Mouse (Mus musculus) midbrain, postnatal 0 days (tissue): ENCODE measurements at regions not wholly inside any gene's neighbourhood (a gene's known extent, or its start where the extent isn't known, plus 50 kb on each side); places are given as distances from the start of the nearest gene placed in this dataset.

Experiments used
- ATAC-seq: fragments of 200-750 bp; cut with Nextera tagmentation; 2 replicates; pipeline ENCODE4 v1.8.0; 2017; ENCODE audit warnings: moderate number of reproducible peaks, mild to moderate bottlenecking, moderate TSS enrichment, moderate library complexity; ENCODE audit not compliant: low FRiP score
- DNase-seq: peaks from one replicate; pipeline ENCODE4 v3.0.0-alpha.2; 2015; ENCODE audit warnings: low spot score
- H3K27ac ChIP-seq: fragments of 300-500 bp; sonication (generic); 2 replicates; pipeline ENCODE4 v1.5.1; 2014; ENCODE audit warnings: low read depth, mild to moderate bottlenecking, low read length, mixed read lengths
- H3K27me3 ChIP-seq: fragments of 300-500 bp; sonication (generic); 2 replicates; pipeline ENCODE4 v1.6.1; 2014; ENCODE audit warnings: low read length, control low read depth, mixed read lengths; ENCODE audit not compliant: insufficient read depth
- H3K36me3 ChIP-seq: fragments of 300-500 bp; sonication (generic); 2 replicates; pipeline ENCODE4 v1.6.1; 2014; ENCODE audit warnings: low read length, control low read depth, mixed read lengths; ENCODE audit not compliant: insufficient read depth
- H3K4me1 ChIP-seq: fragments of 300-500 bp; sonication (generic); 2 replicates; pipeline ENCODE4 v1.6.1; 2014; ENCODE audit warnings: mild to moderate bottlenecking, control low read depth, antibody characterized with exemption, low read length, mixed read lengths; ENCODE audit not compliant: insufficient read depth
- H3K4me2 ChIP-seq: fragments of 300-500 bp; sonication (generic); 2 replicates; pipeline ENCODE4 v1.6.1; 2014; ENCODE audit warnings: low read depth, mild to moderate bottlenecking, low read length, mixed read lengths; ENCODE audit not compliant: poor library complexity, severe bottlenecking
- H3K4me3 ChIP-seq: fragments of 300-500 bp; sonication (generic); 2 replicates; pipeline ENCODE4 v1.5.1; 2014; ENCODE audit warnings: low read depth, mild to moderate bottlenecking, low read length, moderate library complexity
- H3K9ac ChIP-seq: fragments of 300-500 bp; sonication (generic); replicated peaks from 2 replicates; pipeline ENCODE4 v1.6.1; 2014; ENCODE audit warnings: mild to moderate bottlenecking, low read length, moderate library complexity, mixed read lengths; ENCODE audit not compliant: poor library complexity, severe bottlenecking
- H3K9me3 ChIP-seq: fragments of 300-500 bp; sonication (generic); 2 replicates; pipeline ENCODE4 v1.6.1; 2016; ENCODE audit warnings: low read length, control low read depth
- CTCF ChIP-seq: IDR thresholded peaks from 2 replicates; pipeline ENCODE4 v1.5.1; 2016; ENCODE audit warnings: antibody characterized with exemption, mild to moderate bottlenecking
- WGBS: fragments of 180-500 bp; shearing (Covaris S2); extraction: QIAGEN DNeasy Blood & Tissue Kit; methylation state at CpG from one replicate; pipeline ENCODE4 v1.1.7; 2014; 5-methylcytosine and 5-hydroxymethylcytosine counted together

DNA sequence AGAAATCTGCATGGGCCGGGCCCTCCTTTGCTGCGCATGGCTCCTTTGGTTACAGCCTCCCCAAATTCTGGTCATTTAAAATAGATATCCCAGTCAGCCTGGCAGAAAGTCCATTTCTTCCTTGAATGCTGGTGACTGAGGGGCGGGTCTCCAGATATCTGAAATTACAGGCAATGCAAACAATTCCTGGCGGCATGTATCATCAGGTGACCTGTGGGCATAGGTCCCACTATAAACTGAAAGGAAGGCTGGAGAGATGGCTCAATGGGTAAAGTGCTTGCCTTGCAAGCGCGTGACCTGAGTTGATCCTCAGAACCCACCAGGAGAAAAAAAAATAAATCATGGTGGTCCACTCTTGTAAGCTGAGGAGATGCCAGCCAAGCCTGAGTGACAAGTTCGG lies 158.3 kb downstream of the Irs2 start:
- H3K27ac ChIP-seq = no peak overlapping the region
- H3K4me1 ChIP-seq = no peaks in the 10 kb centered on the region
- ATAC-seq (no peak), DNase-seq (no peak)
- WGBS = 94% methylated on average over 7 of the region's 7 CpGs
- no peaks in the 10 kb centered on the region for H3K36me3 ChIP-seq
- no peak for TF ChIP-seq CTCF
- H3K4me3 ChIP-seq = no peak overlapping the region
- H3K9ac ChIP-seq = no peak overlapping the region
- H3K9me3 ChIP-seq = no peaks in the 10 kb centered on the region
- H3K27me3 ChIP-seq = no peaks in the 10 kb centered on the region
- no peak overlapping the region for H3K4me2 ChIP-seq

DNA sequence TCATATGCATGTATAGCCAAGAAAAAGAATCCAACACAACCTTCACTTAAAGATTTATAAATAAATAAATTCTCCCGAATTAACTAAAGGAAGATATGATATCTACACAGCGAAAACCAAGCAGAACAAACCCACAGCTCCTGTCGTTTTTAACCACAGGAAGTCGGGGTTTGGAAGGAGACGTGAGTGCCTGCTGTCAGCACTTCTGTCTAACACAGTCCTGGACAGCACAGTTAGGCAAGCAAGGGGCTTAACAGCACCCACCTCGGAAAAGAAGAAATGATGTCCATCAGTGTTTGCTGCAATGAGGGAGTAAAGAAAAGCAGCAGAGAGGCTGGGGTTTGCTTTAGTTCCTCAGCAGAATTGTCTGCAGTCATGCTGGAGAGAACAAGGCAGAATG lies 162.7 kb downstream of the Irs2 start:
- Histone ChIP-seq H3K4me2 (no peak overlapping the region), H3K4me3 (no peak overlapping the region), H3K9me3 (no peaks in the 10 kb centered on the region), H3K4me1 (no peaks in the 10 kb centered on the region), H3K9ac (no peak overlapping the region), H3K27me3 (no peaks in the 10 kb centered on the region), H3K27ac (no peak overlapping the region), H3K36me3 (no peaks in the 10 kb centered on the region)
- 67% methylated on average over 6 of the region's 6 CpGs for WGBS
- ATAC-seq = no peak
- DNase-seq = no peak
- TF ChIP-seq CTCF = no peak

DNA sequence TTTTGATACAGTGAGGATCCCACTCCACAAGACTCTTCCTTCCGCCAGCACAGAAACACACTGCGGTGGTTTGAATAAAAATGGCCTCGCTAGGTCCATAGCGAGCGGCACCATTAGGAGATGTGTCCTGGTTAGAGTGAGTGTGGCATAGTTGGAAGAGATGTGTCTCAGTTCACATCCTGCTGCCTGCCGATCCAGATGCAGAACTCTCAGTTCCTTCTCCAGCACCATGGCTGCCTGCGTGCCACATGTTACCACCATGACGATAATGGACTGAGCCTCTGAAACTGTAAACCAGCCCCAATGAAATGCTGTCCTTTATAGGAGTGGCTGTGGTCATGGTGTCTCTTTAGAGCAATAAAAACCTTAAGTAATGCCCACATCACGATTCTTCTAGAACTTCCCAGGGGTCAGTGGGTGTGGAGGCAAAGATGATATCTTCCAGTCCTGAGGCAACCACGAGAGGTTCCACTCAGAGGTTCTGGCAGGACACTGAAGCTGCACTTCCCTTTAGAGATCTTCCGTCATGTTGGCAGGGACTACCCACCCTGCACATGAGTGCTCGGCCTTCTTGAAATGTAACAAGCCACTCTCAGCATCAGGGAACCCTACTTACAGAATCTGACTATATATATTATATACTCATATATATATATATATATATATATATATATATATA lies 167.3 kb downstream of the Irs2 start:
- WGBS = 93% methylated on average over 12 of the region's 12 CpGs
- Histone ChIP-seq H3K9ac (no peak overlapping the region), H3K27me3 (no peaks in the 10 kb centered on the region), H3K4me3 (no peak overlapping the region), H3K27ac (no peak overlapping the region), H3K36me3 (no peaks in the 10 kb centered on the region), H3K9me3 (no peaks in the 10 kb centered on the region), H3K4me1 (no peaks in the 10 kb centered on the region), H3K4me2 (no peak overlapping the region)
- ATAC-seq = no peak
- no peak for TF ChIP-seq CTCF
- DNase-seq = no peak

DNA sequence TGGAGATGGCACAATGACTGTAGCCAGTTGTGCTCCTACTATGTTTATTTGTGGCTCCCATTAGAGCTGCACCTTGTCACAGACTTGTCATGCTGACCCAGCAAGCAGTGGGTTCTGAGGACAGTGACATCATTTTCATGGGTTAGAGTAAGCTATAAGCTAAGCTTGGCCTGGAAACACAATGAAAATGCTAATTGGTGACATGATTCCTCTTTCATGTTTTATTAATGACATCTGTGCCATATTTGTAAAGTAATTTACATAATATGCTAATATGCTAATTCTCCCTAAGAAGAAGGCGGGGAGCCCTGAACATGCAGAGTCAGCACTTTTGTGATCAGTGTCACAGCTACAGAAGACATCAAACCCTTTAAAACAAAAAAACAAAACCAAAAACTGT lies 168.2 kb downstream of the Irs2 start:
- Histone ChIP-seq H3K9me3 (no peaks in the 10 kb centered on the region), H3K4me2 (no peak overlapping the region), H3K27me3 (no peaks in the 10 kb centered on the region), H3K36me3 (no peaks in the 10 kb centered on the region), H3K4me1 (no peaks in the 10 kb centered on the region), H3K27ac (no peak overlapping the region), H3K4me3 (no peak overlapping the region), H3K9ac (no peak overlapping the region)
- no peak for DNase-seq
- WGBS = 60% methylated on average over 1 of the region's 1 CpGs
- no peak for TF ChIP-seq CTCF
- ATAC-seq = no peak

DNA sequence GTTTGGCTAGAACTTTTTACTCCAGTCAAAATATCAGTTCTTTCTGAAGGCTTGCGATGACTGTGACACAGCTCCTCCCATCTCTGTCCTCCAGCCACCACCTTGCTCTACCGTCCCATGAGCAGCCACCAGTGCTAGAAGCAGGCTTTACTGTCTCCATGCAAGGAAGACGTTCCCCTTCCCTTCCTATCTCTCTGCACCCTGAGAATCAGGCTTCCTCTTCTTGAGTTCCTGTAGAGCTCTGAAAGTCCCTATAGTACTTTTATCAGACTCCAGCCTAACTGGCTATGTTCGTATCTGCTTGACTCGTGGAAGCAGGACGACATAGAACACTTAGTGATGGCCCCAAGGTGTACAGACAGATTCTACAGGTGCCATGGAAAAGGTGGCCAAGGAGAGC lies 173.2 kb downstream of the Irs2 start:
- H3K4me1 ChIP-seq = no peaks in the 10 kb centered on the region
- 92% methylated on average over 6 of the region's 6 CpGs for WGBS
- no peak overlapping the region for H3K4me3 ChIP-seq
- H3K4me2 ChIP-seq = no peak overlapping the region
- H3K36me3 ChIP-seq = no peaks in the 10 kb centered on the region
- H3K27me3 ChIP-seq = no peaks in the 10 kb centered on the region
- H3K9ac ChIP-seq = no peak overlapping the region
- H3K9me3 ChIP-seq = no peaks in the 10 kb centered on the region
- no peak for TF ChIP-seq CTCF
- DNase-seq (no peak), ATAC-seq (no peak)
- H3K27ac ChIP-seq = no peak overlapping the region

DNA sequence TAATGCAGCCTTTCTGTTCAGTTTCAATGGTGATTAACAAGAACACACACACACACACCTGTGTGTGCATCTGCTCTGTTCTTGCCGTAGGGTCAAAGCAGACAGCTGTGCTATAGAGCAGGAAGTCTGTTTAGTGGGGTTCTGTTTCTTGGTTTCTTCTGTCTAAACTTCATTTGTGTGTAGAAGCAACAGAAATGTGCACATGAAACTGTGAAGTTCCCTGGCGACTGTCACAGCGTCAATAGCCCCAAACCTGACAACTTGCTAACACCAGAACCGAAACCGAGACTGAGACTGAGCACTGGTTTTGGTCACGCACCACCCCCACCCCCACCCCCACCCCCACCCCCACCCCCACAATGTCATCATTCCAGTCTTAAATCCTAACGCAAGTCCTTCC lies 176.4 kb downstream of the Irs2 start:
- WGBS = 85% methylated on average over 7 of the region's 7 CpGs
- ATAC-seq = no peak
- TF ChIP-seq CTCF = no peak

More for the DNA sequence above, 176.4 kb downstream of the Irs2 start:
- H3K9ac ChIP-seq = no peak overlapping the region
- H3K36me3 ChIP-seq = no peaks in the 10 kb centered on the region
- no peaks in the 10 kb centered on the region for H3K9me3 ChIP-seq
- H3K4me2 ChIP-seq = no peak overlapping the region
- H3K4me1 ChIP-seq = no peaks in the 10 kb centered on the region
- H3K27ac ChIP-seq = no peak overlapping the region
- H3K27me3 ChIP-seq = no peaks in the 10 kb centered on the region
- no peak for DNase-seq
- H3K4me3 ChIP-seq = no peak overlapping the region
